Mouse (Mus musculus): Measurements from ENCODE around the gene Efcab5.

DNA sequence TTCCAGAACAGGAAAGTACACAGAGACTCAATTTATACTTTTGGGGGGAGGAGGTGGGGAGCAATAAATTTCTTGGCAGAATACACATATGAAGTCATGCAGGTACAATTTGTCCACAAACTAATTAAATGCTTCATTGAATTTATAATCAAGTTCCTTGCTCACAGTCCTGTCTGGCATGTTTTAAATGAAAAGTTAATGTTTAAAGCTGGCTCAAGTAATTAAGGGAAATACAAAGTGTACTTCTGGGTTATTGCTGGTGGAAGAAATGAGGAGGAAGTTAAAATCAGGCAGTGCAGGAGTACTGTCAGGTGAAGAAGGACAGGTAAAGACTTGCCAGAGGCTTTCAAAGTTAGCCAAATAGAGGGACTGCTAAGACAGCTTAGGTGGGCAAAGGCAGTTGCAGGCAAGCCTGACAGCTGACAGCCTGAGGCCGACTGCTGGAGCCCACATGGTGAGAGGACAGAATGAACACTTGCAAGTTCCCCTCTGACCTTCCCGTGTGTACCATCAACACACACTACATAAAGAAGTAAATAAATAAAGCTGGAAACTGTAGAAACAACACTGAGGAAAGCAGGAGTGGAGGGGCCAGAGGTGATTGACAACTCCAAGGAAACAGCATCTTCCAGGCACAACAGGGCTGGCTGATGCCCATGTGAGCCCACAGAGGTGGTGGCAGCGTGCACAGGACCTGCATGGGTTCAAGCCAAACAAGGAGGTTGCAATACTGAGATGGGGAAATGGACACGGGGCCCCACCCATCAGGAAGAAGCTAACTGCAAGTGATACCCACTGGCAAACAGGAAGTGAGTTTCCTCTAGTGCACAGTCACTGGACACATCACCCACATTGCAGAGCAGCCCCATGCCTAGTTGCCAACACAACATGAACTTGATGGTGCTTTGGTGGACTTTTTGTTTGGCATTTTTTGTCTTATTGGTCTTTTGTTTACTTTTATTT lies 7.7 kb upstream of the Efcab5 start:
- TF ChIP-seq EP300 (IDR thresholded peaks at IDR 0.05; ENCODE audit: low read depth) (no peak), CTCF (IDR thresholded peaks at IDR 0.05; ENCODE audit: low read depth) (no peak)

Data from heart, postnatal 0 days (tissue).